Mouse (Mus musculus) bone marrow, adult 2 months (tissue): ENCODE measurements around the gene Ppp3ca.

Experiments
- CTCF ChIP-seq: fragments of 200-500 bp; IDR thresholded peaks from 2 replicates; pipeline ENCODE4 v1.5.1; 2011; ENCODE audit warnings: low read length, control low read depth; ENCODE audit not compliant: control insufficient read depth, insufficient read depth
- POLR2A ChIP-seq: fragments of 200-500 bp; IDR thresholded peaks from 2 replicates; pipeline ENCODE4 v1.6.1; 2011; ENCODE audit warnings: low read depth, mild to moderate bottlenecking, control low read depth, low read length, borderline replicate concordance; ENCODE audit not compliant: control insufficient read depth

DNA sequence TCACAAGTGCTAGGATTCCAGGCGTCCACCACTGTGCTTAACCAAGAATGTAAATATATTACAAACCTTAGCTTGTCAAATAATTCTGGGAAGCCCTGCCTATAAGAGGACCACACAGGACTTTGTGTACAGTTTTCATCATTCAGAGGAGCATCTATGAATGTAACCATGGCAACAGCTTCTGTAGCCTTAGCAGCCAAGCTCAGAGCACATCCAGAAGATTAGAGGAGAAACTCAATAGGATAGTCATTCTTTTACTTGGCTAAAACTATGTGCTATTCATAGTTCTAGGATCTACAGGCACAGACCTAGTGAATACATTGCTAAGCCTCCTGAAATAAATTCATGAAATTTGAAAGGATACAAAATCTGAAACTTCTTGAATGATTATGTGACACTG, 172.5 kb downstream of the Ppp3ca start:
- no peak for TF ChIP-seq CTCF
- TF ChIP-seq POLR2A: no peak
